Mouse (Mus musculus) brain, adult 2 months (tissue): ENCODE results near the gene Thy1.

Experiments used
- DNase-seq: peaks from one replicate; pipeline ENCODE4 v3.0.0; 2011; ENCODE audit warnings: low read depth, low spot score

The Thy1 gene

DNA sequence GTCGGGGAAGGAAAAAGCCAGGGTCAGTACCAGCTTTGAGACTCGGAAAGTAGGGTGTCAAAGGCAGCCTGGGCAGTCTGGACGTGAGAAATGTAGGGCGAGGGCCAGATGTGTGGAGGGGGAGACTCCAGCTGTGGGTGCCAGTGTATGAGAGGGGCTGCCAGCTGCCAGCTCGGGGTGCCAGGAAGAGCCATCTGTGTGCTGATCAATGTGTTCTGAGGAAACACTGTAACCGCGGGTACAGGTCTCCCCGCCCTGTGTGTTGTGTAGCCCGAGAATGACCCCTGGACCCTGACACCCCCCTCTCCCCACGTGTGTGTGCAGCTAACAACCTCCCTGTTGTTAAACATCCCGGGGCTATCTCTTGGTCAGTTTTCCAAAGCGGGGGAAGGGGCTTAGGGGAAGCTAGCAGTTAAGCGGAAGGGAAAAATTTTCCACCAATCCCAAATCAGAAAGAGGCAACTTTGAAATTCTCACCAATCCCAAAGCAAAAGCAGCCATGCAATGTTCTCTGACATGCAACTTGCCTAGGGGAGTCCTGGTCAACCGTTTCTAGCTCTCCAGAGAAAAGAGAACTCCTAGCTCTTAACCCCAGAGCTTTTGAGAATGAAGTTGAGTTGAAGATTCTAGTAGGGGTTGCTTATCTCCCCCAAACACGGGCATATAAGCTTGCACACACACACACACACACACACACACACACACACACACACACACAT is 24.2 kb downstream of the Thy1 start:
- DNase-seq: peak; percentile 69

DNA sequence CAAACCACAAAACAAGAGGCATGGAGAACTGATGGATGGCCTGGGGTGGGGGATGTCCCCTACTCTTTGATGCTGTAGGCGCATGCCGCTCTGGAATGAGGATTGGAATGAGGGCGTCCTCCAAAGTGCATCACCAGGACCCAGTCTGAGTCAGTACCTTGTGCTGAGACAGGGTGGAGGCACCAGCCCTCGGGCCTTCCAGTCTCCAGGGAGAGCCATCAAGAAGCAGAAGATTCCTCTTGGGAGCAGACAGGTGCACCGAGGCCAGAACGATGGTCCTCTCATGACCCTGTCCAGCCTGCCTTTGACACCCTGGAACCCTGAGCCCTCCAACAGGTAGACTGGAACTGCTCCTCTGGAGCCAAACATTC is 24.8 kb downstream of the Thy1 start:
- no peak for DNase-seq

DNA sequence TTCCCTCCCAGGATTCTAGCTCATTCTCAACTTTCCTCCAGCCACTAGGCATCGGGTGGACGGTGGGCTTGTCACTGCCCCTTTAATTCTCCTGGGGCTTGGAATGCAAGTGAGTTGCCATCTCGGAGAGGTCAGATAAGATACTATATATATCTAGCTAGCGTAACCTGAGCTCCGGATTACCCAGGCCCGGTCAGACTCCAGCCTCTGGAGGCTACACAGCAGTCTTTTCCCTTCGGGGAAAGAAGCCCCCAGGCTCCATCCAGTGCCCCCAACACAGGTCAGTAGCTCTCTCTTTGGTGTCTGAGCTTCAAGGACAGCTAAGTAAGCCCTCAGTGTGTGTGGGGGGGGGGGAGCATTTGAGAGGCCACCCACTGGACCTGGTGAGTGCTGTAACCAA is 26.1 kb downstream of the Thy1 start:
- no peak for DNase-seq

DNA sequence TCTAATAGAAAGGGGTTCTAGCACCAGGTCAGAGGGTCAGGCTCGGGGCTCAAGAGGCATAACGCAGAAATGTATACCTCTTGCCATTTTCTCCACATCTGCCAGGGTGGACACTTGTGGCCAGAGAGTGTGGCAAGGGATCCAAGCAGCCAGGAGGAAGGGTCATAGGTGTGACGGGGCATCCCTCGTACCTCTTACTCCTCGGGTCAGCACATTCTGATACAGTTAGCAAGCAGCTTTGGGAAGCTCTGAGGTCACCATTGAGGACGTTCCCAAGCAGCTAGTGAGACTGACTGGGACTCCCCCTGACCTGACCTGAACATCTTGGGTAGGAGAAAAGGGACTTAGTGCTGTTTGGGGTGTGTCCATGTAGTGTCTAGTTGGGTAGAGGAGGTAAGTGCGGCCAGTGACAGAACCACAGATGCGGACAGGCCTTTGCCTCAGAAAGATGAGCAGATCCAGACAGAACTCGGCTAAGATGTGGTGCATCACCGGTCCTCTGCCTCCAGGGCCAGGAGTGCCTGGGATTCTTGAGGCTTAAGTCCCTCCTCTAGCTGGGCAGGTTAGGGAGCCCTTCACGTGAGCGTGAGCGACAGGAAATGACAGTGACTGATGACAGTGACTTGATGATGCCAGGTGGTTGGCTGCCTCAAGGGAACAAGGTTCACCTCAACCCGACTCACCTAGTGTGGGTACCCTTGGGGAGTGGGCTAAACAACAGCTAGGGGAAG is 27.1 kb downstream of the Thy1 start:
- no peak for DNase-seq

DNA sequence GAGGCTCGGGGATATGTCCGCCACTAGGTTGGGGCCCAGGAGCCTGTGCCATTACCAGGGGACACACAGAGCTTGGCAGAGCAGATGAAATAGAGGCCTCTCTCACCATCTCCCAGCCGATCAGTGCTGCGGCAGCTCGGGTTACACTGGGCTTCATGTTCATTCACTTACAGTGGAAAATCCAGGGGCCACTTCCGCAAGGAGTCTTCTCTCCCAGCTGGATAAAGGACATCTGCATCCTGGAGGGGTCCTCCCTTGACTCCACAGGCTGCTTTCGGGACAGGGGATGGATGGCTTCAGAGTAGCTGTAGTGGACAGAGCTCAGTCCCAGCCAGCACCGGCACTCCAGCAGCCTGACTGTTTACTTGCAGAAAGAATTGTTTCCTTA is 27.7 kb downstream of the Thy1 start:
- DNase-seq: no peak

DNA sequence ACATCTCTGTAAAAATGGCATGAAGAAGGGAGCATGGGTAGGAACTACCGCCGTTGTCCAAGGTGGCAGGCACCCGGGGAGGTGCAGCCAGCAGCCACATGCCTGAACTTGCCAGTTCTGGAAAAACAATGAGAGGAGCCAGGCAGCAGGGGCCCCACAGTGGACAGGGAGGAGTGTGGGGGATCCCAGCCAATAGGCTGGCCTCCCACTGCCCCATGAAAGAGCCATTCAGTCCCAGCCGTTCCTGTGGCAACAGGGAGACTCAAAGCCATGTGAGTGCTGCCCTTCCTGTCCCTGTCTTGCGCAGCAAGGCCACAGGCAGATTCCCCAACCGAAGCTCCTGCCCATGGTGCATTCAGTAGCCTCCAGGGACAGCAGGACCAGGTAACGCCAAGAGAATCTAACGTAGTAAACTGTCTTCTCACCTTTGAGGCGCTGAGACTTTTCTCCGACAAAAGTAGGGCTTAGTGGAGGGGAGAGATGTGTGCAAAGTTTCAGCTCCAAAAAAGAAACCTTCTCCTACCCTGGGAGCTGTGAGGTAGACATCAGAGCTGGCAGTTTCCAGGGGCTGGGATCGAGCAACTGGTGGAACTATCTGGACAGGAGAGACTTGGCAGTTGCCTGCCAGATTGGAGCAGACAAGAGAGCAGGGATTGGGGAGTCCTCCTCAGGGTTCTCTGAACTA is 28.9 kb downstream of the Thy1 start:
- peak; percentile 90 for DNase-seq

DNA sequence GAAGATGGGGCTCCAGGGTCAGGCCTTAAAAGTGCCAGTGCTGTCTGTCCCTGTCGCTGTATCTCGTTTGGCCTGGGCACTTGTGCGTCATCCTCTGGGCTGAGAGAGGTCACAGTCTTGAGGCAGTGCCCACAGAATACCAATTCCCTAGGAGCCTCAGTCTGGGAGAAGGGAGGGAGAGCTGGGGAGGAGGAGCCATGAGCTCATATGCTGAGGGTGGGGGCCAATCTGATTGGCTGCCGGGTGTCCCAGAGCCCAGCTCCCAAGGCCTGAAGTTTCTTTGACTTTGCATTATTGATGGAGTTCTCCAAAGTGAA is 29.4 kb downstream of the Thy1 start:
- DNase-seq: peak; percentile 81

DNA sequence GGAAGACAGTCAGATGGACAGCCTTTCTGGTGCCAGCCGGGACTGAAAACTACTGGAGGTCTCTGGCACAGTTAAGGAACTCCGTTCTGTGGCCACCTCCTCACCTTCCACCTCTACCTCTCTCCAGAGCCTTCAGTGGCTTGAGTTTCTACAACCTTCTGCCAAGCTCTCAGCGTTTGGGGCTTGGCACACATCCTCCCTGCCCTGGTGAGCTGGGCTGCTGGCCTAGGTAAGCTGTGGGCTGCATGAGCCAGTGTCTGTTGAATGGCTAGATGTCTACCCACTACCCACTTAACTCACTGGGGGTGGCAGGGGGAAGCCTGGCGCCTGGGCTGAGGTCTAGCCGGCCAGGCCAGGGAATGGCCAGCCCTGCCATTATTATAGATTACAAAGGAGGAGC is 29.9 kb downstream of the Thy1 start:
- DNase-seq: peak; percentile 71

DNA sequence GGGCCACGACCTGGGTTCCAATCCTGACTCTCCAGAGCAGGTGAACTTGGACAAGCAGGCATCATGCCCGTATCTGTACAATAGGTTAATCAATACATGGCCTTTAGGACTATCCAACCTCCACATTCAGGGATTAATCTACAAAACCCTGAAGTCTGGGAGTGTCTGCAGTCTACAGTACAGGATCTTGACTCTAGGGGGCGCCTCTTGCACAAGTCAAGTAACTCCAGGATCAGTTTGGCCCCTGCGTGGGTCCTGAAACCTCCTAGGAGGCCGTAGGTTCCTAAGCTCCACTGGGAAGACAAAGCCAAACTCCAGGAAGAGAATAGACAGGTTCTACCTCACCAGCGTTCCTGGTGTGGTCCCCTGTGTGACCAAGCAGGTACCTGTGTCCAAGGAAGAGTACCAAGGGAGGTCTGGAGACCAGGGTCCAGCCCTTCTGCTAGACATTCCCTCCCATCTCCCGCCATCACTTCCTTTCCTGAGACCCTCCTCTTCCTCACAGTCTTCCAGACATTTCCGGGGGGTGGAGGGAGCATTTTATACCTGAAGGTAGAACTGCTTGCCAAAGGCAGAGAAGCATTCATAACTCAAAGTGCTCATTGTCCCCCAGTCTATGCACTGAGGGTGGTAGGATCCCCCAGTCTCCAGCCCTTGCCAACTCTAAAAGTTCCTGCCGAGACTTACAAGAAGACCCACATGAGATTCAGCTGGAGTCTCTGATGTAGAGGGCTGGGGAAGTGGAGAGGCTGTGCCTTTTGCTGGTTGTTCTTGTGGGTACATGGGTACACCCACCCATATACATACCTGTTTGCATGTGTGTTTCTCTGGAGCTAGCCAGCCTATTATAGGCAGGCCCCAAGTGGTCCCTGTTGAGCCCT is 31.5 kb downstream of the Thy1 start:
- DNase-seq: peak; percentile 82

DNA sequence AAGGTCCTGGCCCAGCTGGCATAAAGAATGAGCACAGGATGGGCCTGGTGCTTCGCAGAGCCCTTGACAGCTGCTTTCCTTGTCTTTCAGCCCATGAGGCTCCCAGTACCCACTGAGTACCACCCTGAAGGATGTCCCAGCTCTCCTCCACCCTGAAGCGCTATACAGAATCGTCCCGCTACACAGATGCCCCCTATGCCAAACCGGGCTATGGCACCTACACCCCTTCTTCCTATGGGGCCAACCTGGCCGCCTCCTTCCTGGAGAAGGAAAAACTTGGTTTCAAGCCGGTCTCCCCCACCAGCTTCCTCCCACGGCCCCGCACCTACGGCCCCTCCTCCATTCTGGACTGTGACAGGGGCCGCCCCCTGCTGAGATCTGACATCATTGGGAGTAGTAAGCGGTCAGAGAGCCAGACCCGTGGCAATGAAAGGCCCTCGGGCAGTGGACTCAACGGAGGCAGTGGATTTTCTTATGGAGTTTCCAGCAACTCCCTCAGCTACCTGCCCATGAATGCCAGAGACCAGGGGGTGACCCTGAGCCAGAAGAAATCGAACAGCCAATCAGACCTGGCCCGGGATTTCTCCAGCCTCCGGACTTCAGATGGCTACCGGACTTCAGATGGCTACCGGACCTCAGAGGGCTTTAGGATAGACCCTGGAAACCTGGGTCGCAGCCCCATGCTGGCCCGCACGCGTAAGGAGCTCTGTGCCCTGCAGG is 32.3 kb downstream of the Thy1 start:
- no peak for DNase-seq

DNA sequence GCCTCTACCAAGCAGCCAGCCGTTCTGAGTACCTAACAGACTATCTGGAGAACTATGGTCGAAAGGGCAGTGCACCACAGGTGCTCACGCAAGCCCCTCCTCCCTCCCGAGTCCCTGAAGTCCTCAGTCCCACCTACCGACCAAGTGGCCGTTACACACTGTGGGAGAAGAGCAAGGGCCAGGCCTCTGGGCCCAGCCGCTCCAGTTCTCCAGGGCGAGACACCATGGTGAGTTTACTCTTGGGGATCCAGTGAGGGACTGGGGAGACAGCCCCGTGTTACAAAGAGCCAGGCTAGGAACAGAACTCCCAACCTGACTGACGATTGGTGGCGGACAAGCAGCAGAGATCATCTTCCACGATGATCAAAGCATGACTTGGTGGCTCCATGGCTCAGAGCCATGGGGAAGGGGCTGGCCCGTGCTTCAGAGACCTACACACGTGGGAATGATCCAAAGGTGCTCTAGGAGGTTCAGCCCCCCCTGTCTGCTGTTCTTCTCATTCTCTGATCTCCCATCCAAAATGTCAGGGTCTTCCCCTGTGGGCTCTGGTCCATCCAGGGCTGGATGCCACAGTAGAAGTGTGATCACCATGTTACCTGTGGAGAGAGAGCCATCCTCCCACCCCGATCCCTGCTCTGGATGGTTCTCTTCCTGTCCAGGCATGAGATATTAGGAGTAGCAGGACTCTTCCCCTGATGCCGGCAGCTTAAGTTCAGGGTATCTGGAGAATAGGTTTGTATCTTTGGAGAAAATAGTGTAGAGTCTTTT is 33.0 kb downstream of the Thy1 start:
- no peak for DNase-seq

DNA sequence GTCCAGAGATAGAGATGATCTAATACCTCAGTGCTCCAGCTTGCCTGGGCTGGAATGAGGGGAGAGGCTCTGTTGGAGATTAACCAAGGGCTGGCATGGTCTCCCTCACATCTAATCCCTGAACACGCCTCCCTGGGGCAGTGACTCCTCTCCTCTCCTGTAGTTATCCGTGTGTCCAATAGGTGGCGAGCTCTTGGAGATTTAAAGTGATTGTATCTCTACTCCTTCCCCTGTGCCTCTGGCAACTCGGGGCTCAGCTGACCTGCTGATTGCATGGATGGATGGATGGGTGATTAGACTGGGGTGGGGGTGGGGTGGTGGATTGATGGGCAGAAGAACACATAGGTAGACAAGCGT is 33.6 kb downstream of the Thy1 start:
- peak; percentile 89 for DNase-seq

DNA sequence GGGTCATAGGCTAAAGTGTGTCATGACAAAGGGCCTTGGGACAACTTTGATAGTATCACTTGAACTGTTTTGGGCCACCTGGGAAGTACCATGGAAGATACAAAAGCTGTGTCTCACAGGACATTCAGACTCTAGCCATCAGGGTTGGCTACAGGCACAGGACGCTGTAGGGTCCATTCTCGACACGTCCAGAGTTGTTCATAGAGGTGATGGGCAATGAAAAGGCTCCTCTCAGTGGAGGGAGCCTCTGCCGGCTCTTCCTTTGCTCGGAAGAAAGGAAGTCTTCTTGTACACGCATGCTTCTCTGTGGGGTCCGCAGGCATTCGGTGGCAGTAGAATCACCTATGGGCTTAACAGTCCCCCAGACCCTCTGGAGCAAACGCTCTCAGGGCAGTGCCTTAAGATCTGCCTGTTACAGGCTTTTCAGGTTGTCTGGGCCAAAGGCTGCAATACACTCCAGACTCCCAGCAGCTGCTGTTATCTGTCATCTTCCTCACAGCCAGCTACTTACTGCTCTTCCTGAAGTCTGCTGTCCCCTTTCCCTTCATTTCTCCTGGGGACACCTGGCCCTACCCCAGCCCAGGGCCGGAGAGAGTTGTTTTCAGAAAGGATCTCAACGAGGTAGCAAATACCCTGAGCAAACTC is 34.2 kb downstream of the Thy1 start:
- no peak for DNase-seq

DNA sequence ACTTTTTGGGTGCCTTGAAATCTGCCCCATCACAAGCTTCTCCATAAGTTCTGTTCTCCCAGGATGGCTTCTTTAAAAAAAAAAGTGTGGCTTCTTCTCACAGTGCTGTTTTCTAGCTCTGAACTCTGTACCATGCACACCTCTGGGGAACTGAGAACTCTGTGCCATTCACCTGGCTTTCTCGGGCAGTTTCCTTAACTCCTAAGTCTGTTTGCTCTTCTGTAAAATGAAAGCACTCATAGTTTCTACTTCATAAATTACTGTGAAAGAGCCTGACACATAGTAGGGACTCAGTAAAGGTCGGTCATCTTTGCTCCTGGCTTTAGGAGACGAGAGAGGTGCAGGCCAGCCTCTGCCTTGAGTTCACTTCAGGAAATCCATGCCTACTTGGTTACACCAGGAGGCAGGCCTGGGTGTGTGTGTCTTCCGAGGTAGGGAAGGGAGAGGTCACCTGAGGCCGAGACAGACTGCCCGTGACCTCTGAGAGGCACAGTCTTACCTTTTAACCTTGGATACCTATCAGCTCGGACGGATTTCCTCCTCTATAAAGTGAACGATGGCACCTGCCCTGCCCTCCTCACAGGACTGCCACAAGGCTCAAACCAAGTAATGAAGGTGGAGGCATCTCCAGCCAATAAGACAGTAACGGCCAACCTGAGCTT is 35.1 kb downstream of the Thy1 start:
- no peak for DNase-seq

DNA sequence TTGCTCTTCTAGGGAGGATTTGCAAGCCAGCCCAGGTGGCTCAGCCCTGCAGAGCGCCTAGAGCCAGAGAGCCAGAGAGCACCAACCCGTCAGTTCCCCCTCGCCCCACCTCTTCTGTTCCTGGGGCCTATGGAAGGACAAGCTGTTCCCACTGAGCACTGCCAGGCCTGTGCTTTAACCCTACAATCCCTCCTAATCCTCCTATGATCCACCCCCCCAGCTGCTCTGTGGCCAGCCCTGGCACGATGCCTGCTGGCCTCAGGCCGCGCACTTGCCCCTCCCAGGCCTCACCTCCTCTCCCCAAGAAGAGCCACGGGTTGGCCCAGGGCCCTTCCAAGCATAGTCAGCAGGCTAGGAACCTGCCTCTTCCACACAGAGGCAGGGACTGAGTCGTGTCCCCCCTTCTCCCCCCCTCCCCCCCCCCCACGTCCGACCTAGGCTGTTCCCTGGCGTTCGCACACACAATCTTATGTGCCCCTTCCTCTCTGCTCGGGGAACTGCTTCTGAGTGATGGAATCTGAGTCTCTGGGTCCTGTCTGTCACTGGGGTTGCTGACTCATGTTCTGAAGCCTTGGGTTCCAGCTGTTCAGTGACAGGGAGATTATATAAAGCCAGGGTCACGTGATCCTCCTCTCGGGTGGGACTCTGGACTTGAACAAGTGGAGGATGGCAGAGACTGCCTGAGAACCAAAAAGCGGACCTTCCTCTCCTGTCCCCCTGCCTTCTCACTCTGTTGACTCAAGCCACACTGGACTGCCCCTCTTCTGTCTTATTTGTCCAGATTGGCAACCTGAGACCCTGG is 36.0 kb downstream of the Thy1 start:
- DNase-seq: peak; percentile 98

DNA sequence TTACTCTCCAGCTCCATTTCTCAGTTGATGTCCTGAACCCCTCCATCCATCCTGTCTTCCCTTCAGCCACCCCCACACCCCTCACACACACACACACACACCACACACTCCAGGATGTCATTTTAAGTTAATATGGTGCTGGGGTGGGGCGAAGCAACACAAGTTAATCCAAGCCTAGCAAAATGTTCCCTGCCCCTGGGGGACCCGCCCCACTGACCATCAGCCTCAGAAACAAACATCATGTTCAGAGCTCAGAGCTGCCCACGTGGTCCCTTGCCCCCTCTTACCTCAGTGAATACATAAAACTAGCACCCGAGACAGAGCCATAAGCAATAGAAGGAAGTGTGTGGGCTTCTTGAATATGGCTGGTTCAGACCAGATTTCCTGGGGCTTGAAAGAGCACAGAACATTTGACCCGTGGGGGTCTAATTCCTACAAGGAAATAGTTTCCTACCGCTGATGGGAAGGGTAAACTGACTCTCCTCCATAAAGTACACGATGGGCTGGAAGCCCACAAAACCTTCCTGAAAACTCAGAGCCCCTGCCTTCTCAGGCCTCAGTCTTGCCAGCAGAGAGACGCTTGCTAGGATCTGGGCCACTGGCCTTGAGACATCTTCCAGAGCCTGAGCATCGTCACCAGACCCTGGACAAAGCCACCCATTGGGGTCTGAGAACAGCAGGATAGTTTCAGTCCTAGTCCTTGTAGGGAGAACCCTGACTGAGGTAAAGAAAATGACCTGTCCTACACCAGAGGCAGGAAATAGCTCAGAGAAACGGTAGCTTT is 37.0 kb downstream of the Thy1 start:
- DNase-seq: no peak

DNA sequence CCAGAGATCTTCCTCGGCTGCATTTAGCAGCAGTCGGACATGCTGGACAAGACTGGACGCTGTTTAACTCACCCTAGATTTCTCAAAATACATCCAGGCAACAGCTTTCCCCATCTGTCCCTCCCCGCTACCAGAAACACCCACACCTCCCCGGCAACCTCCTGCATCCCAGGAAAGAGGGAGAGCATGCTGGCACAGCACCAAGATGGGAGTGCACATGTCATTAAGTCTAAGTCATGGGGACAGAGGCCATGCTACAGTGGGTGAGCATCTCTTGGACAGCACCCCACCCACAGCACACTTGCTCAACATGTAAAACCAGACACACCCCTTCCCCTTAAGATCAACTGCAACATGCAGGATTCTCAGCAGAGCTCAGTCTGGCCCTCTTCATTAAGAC is 37.8 kb downstream of the Thy1 start:
- peak; percentile 82 for DNase-seq

DNA sequence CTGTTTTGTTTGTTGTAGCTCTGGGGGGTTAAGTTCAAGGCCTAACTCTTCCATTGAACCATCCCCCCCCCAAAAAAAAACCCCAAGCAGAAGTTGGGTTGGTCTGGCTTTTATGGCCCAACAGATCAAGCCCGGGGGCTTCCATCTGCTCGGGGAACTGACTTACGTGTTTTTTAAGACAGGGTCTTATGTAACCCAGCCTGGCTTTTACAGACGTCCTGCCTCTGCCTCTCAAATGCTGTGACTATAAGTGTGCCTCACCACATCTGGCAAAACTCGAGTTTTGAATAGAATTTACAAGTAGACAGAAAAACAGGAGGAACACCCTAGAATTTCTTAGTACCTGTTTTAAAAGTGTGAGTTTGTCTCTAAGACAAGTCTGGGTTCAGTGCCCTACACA is 38.4 kb downstream of the Thy1 start:
- no peak for DNase-seq
